Mouse (Mus musculus) brain, embryonic 14.5 days (tissue): ENCODE measurements at regions not wholly inside any gene's neighbourhood (a gene's known extent, or its start where the extent isn't known, plus 50 kb on each side); places are given as distances from the start of the nearest gene placed in this dataset.
"Not testable (repeated sequence)": the region's sequence is repeated elsewhere in the genome, so short reads cannot be mapped to it uniquely, and the experiment has no call there.

Source experiments
- DNase-seq: peaks from one replicate; pipeline ENCODE4 v3.0.0-alpha.2; 2011; ENCODE audit warnings: low read depth
- CTCF ChIP-seq: fragments of 200-500 bp; IDR thresholded peaks from 2 replicates; pipeline ENCODE4 v1.5.1; 2012; ENCODE audit warnings: inconsistent platforms, mild to moderate bottlenecking, moderate library complexity, borderline replicate concordance; ENCODE audit not compliant: insufficient read depth, insufficient read length; ENCODE audit errors: extremely low read depth
- POLR2A ChIP-seq: fragments of 200-500 bp; IDR thresholded peaks from 2 replicates; pipeline ENCODE4 v1.6.1; 2012; ENCODE audit warnings: mild to moderate bottlenecking, inconsistent platforms, borderline replicate concordance; ENCODE audit not compliant: poor library complexity, insufficient read depth, insufficient read length, severe bottlenecking; ENCODE audit errors: extremely low read depth

- no peak for TF ChIP-seq CTCF
- TF ChIP-seq POLR2A: no peak
- DNase-seq: peak; percentile 22
Measured at GRCm38 (mm10) chr14:94363992-94364391, 473.5 kb upstream of the Pcdh9 start.

- TF ChIP-seq CTCF: no peak
- peak; percentile 6 for DNase-seq
Measured at GRCm38 (mm10) chr14:94362838-94363237, 472.4 kb upstream of the Pcdh9 start.

DNA sequence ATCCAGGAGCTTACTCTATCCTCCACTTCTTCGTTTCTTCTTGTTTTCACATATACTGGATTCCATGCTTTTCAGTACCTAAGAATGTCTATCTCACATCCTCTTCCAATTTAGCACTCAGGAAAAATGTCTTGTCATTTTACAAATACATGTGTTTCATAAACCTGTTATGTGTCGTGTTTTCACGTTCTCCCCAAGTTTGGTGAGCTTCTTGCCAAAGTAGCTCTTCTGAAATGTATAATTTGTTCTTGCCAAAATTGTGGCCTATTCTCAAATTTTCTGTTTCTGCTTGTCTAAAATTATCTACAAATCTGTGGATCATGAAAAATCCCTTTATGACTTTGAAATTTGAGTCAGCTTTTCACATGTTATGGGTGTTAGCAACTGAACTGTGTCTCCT is 450.1 kb upstream of the Pcdh9 start:
- TF ChIP-seq POLR2A: no peak
- no peak for TF ChIP-seq CTCF
- no peak for DNase-seq

- DNase-seq: peak; percentile 45
- TF ChIP-seq POLR2A (no peak), CTCF (no peak)
Measured at GRCm38 (mm10) chr14:94309317-94309716, 418.8 kb upstream of the Pcdh9 start.

DNA sequence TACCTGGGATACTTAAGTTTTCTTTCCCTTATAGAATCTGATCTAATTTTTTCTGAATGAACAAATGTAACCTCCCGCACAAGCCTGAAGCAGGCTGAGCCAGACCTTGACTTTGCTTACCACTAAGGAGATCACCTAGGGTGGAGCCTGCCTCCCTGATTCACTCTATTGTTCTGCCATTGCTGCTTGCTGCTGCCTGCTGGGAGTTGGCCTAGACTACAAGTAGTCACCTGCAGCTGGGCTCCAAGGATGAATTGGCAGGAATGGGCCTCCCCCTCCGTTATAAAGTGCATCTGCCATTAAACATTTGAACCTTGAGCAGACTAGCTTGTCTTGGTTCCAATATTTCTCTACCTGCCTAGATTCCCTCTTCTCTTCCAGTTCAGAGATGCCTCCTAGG is 415.1 kb upstream of the Pcdh9 start:
- DNase-seq: not testable (repeated sequence)

DNA sequence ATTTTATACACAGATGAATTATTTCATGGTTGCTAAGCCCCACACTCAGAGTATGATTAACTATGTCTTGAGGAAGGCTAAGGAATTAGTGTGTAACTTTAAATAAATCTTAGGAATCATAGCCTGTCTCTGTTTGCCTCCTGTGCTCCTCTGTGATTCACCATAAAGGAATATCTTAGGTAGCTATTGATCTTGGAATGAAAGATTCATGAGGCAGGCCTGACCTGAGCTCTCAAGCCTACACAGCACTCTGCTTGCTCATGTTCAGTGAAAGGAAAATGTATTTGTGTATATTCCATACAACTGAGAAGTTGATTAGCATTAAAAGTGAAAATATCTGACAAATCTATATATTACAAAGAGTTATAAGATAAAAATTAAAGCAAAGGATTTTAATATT is 403.8 kb upstream of the Pcdh9 start:
- TF ChIP-seq POLR2A (no peak), CTCF (no peak)
- peak; percentile 19 for DNase-seq
